Mouse (Mus musculus) G1E (cell line): ENCODE results near the gene Gm42517.

Source experiments
- CTCF ChIP-seq: IDR thresholded peaks from 2 replicates; pipeline ENCODE4 v1.5.1; 2012; ENCODE audit warnings: low read depth, low read length, inconsistent platforms, mixed read lengths
- GATA1 ChIP-seq: IDR thresholded peaks from 2 replicates; pipeline ENCODE4 v1.6.1; 2012; ENCODE audit warnings: borderline replicate concordance, low read length, inconsistent platforms, mixed read lengths

GRCm38 (mm10) chr5:108354056-108354455, 13.7 kb downstream of the Gm42517 start:
- TF ChIP-seq CTCF (no peak), GATA1 (no peak)
